Mouse (Mus musculus) spleen, postnatal 4 days (tissue): ENCODE results near the gene Prickle2.

ENCODE experiments used
- DNase-seq, 2 experiments: peaks; one replicate each; pipeline ENCODE4 v3.0.0; 2022; ENCODE audit warnings: low spot score in 2 of 2

Gene Prickle2

DNA sequence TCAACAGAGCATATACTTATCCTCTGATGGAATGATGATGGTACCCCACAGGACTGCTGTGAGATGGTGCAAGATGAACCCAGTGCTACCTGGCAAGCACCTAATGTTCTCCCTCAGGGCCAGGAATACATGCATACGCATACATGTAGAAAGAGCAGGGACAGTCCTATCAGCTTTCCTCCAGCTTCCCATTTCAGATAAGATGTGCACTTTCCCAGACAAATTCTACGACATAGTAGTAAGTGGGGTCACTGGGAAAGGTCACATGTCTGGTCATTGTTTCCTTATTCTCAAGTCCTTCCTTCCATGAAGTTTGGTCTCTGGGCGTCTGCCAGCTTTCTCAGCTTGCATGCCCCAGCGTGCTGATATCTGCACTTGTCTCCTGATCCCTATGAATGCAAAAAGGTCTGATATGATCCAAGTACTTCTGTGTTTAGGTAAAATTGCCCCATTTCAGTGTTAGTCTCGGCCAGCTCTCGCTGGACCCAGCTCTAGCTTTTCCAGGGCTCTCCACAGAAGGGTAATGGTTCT, 187.5 kb downstream of the Prickle2 start:
- DNase-seq: no peak

DNA sequence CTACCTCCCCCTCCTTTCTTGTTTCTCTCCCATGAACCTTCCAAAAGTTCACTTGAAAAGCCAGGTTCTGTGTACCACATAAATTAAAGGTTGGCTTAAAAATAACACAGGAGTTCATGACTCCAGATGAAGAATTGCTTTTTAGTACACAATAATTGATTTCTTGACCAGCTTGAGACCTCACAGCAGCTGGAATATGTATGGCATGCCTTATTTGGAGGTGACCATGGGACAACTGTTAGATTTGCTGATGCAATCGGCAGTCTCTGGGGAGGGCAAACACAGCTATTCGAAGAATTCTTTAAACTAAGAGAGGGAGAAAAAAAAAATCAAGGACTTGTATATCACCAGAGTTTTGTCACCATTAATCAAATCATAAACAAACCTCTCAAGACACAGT, 189.0 kb downstream of the Prickle2 start:
- DNase-seq: no peak

DNA sequence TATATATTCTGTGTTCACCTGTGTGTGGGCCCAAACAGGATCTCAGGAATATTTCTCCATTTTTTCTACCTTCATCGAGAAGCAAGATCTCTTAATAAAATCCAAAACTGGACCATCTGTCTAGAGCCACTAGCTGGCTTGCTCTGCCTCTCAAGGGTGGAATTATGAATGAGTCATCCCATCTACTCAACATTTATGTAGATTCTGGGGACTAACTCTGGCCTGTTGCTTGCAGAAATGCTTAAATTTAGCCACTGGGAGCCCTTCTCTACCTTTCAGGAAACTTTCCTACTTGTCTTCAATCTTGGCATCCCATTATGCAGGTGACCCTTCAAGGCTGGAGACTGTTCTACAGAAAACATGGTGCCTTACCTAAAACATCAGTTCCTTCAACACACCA, 194.0 kb downstream of the Prickle2 start:
- DNase-seq: no peak

DNA sequence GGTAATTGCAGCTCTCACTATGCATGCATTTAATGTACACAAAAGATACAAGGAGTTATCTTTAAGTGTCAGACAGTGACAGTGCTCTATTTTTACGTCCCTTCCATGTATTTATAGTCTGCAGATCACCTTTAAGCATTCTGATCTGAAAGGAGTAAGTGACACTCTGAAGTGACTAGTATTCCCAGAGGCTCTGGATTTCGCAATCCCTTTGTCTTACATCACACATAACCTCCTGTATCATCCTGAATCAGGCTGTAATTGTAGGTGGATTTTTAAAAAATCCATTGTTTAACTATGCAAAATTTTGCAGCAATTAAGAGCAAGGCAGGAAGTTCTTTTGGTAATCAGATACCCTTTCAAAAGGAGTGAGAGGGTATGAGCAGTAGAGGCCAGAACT, 196.2 kb downstream of the Prickle2 start:
- DNase-seq: no peak

DNA sequence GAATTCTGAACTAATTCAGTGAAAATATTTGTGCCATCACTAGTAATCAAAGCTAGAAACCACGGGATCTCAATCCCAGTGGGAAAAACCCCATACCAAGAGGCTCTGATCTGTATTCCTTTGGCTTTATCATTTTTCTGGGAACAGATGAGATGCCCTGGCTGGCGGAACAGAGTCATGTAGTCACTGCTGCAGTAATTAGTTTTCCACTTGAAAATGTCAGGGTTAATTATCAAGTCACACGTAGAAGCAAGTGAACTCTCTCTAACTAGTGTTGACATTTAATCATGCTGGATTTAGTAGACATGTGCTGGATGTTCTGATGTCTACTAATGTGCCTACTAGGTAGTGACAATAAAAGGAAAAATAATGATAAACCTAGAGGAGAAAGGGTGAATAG, 199.7 kb downstream of the Prickle2 start:
- no peak for DNase-seq

DNA sequence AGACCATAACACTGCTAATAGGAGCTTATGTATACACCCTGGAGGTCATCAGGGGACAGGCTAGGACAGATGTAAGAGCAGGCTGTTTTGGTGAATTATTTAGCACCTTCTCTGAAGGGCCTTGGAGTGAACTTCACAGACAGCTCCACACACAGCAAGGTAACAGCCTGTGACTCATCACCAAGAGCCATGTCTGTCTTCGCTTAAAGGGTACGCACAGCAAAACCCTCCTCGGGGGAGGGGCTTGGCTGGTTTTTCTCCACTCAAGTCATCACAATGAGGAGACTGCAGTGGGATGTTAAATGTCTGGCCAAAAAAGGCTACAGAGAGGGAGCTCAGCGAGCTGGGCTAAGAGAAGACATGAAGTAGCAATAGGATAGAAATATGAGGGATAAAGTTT, 206.5 kb downstream of the Prickle2 start:
- DNase-seq: no peak

DNA sequence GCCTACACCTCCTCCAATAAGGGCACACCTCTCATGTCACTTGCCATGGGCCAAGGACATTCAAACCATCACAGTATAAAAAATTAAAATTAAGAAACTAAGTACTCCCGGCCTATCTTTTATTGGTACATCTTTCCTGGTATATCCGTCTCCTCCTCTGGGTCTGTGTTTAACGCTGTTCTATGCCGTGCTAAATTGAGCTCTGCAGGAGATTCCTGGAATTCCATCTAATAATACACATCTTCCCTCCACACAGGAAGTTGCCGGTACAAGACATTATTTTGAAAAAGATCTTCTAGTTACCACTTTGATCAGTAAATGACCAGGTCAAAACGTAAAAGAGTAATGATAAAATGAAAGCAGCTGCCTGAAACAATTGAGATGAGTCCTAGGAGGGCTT, 207.4 kb downstream of the Prickle2 start:
- DNase-seq: no peak

DNA sequence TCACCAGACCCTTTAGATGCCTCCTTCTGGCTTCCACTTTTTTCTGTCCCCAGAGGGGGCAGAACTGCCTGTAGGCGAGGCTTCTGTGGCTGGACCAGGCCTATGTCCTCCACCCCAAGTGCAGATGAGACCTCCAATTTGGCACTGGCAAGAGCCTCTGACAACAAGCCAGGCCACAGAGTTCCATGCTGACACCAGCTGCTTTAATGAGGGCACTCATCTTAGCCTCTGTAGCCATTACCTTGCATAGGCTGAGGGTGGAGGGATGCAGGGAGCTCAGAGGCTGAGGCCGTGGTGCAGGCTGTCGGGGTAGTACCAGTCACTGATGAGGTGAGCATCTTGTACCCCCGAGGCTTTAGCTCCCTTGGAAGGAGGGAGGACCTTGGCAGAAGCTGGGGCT, 208.7 kb downstream of the Prickle2 start:
- no peak for DNase-seq

DNA sequence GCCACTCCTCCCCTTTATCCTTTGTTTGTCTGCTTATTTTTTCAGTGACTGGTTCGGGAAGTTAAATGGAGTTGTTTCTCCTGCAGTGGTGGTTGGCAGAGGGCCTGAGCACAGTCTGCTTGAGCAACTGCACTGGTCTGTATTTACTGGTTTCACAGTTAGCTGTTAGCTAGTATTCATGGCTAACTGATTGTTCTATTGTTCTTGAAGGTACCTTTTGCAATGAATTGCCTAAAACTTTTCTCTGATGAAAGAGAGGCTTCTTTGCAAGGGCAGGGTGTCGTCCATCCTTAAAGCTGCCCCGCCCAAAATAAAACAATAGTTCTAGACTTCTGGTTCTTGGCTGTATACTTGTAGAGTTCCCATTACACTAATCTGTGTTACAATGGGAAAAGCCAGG, 210.5 kb downstream of the Prickle2 start:
- DNase-seq: no peak

DNA sequence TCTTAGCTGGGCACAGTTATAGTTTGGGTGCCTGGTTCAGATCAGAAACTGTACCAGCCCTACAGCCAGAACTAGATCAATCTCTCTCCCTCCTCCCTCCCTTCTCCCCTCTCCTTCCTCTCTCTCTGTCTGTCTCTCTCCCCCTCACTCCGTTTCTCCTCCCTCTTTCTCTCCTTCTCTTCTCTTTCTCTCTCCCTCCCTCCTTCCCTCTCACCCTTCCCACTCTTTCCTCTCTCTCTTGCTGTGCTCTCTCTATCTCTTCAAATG, 224.3 kb downstream of the Prickle2 start:
- no peak for DNase-seq

DNA sequence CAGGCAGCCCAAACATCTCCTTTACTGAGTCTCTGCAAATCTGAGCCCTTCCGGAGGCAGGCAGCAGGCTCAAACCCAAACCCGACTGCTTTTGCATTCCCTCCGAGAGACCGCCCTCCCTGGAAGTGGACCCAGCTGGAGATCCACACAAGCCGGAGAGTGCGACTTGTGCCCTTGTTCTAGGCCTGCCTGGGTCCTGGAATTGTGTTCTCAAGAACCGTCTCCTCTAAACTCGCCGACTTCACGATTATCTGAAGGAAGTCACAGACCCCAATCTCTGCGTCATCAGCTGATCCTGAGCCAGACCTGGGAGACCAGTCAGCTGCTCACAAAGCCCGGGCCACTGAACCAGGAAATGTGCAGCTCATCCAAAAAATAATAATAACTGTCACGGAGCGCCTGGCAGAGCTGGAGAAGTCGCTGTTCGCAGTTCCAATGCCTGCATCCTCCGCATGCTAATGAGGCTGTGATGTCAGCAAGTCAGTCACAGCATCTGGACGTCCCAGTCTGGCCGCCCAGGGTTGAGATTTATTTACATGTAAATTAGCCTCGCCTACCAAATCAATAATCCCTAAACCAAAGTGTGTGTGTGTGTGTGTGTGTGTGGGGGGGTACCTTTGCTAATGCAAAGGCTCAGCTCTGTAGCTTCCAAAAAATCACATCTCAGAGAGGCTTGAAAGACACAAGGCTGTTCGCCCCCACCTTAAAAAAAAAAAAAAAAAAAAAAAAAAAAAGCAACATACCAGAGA, 224.8 kb downstream of the Prickle2 start:
- DNase-seq: no peak

DNA sequence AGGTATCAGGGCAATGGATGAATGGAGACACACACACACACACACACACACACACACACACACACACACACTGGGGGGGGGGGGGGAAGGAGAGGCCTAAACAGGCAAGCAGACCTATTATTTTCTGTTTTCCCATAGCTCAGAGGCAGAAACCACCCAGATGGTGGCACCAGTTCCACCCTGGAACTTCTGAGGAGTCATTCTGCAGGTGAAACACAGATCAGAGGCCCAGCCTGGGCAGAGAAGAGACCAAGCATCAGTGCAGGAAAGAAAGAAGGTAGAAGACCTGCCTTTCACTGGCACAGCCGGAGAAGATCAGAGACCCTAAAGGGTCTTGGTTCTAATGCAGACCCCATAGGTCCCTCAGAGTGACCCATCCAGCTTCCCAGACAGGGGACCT, 227.3 kb downstream of the Prickle2 start:
- DNase-seq: no peak

DNA sequence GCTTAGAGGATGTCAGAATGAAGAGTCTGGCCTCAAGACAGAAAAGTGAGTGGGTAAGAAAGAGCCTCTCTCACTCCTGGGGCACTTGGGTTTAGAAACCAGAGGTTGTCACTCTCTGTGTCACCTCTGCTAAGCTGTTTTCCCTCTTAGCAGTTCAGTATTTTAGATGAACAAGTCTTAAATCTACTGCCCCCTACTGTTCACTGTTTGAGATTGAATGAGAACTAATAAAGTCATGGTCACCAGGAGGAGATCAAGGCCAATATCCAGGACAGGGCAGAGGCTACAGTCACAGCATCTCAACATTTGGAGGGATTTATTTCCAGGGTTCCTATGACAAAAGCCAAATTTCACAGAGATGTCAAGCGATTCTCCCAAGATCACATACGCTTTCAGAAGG, 228.3 kb downstream of the Prickle2 start:
- DNase-seq: no peak

DNA sequence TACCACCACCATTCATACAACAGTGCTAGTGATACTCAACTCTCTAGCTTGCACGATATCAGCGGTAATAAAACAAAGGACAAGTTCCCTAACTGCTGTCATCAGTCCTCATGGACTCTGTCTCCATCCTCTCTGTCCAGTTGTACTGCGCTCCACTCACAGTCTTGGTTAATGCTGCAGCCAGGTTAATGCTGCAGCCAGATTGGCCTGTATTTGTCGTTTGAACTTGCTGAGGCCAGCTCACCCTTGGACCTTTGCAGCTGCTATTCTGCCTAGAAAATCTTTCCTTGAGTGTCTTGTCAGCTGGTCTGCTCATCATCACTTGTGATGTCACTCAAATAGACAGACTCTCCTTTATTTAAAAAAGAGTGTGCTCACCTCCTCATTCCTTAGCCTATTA, 236.5 kb downstream of the Prickle2 start:
- DNase-seq: no peak

DNA sequence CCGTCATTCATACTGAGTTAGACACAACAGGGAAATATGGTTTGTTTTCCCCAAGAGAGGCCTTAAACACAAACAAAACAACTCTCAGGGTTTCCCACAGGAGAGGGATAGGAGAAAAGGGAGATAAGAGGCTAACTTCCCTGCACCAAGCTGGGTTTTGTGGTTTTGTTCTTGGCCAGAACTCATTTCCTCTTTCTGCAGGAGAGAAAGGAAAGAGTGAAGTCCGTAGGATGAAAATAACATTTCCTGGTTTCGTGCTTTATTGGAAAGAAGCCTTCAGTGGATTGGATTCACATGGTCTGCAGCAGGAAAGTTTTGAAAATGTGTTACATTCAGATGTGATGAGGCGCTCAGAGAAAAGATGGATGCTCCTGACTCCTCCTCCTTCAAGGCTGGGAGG, 237.1 kb downstream of the Prickle2 start:
- no peak for DNase-seq

DNA sequence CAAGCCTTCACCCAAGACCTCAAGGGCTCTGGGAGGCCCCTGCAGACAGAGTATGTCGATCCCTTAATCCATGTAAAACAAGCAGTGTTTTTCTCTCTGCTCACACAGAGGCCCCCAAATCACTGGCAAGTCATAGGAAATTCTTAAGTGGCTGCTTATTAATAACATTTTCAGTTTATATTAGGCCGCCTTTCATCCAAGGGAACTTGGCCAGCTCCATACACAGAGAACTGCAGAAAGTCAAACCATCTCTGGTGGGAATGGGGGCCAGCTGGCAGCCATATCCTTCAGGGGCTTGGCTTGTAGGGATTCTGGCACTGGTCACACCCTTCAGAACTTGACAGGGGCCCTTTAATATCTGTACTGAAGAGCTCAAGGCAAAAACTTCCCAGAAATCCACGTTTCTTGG, 237.6 kb downstream of the Prickle2 start:
- DNase-seq: no peak

DNA sequence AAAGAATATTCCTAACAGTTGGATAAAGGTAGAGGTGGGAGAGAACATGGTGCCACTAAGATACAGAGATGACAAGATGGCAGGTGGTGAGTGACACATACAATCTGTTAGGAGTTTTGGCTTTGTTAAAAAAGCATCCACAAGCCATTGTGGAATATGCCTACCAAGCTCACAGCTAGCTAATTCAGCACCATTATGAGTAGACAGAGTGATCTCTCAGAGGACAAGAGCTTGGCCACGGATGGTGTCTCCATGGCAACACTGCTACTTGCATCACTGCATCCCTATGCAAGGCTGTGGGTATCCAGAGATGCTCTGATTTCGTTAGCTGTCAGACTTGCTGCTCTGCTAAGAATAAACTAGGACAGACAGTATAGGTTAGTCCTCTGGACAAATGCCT, 238.6 kb downstream of the Prickle2 start:
- DNase-seq: no peak

DNA sequence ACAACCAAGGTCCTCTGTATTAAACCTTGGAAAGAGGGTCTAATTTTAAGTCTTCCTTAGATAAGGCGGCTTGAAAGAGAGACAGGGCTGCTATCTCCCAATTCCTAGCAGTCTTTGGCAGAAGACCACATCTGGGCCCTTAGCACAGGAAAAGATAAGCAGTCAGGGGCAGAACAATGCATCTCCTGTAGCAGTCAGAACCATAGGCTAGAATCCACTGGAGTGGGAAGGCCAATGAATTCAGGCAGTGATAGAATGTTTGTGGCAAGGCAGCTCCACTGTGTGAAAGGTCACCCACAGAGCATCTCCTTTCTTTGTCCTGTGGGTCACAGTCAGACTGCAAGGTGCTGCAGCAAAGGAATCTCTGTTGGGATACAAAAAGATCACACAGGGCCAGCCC, 240.3 kb downstream of the Prickle2 start:
- no peak for DNase-seq

DNA sequence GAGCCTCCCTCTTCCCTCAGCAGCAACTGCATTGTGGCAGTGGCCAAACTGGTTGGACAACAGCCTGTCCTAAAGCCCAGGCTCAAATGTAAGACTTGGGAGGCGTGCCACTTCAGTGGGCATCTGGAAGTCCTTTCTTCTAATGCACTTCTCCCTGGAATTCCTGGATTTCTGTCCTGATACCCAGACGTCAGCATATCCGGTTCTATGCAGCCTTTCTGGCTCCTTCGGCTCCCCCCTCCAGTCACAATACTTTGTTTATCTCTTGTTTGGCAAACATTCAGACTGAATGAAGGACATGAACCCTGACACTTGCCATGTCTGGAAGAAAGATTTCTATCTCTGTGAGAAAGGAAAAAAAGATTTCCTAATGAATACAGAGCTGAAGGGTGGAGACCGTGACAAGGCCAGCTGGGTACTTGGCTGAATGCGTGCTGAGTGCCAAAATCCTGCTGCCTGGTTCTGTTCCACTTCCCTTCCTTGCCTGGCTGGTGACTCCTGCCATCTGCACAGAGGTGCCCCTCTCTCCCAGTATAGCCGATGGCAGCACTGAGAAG, 241.1 kb downstream of the Prickle2 start:
- no peak for DNase-seq

DNA sequence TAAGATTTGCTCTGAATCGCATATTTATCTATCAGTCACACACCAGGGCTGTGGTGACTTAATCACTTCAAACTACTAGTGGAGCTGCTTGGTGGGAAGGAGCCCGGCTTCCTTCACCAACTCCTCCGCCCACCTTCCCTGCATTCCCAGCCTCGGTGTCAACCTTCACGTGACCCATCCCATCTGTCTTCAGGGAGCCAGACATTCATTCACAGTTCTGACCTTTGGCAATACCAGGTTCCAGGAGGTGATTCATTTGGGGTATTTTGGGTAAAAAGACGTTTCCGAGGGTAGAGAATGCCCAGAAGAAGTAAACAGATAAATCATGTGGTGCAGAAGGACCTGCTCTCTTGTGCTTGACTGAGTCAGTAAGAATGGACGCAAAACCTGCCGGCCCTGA, 242.2 kb downstream of the Prickle2 start:
- no peak for DNase-seq

DNA sequence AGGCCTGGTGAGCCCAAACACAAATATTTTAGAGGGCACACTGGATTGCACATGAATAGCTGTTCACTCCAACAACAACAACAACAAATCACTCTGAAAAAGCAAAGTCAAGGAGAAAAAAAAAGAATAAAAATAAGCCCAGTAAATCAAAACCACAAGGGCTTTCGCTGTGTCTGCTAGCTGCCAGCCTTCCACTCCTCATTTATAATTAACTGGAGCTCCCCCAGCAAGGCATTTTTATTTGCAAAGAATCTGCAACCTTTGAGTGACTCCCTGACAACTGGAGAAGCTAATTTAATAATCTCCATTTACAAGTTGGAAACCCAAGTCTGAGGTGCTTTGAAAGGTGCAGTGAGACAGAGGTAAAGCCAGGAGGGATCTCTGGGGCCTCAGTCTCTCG, 245.2 kb downstream of the Prickle2 start:
- DNase-seq: no peak

DNA sequence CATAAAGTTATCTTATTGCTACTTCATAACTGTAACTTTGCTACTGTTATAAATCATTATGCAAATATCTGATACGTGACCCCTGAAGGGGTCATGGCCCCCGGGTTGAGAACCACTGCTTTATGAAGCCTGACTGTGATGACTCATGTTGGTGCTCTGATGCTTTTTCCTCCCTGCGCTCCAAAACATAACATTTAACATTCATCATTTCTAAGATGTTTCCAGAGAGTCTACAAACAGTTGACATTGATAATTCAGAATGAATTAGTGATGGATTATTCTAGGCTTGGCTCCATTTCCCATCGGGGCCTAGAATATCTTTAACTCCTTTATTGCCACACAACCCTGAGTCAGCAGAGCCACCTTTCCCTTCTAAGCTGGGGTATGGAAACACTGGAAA, 247.9 kb downstream of the Prickle2 start:
- DNase-seq: no peak

DNA sequence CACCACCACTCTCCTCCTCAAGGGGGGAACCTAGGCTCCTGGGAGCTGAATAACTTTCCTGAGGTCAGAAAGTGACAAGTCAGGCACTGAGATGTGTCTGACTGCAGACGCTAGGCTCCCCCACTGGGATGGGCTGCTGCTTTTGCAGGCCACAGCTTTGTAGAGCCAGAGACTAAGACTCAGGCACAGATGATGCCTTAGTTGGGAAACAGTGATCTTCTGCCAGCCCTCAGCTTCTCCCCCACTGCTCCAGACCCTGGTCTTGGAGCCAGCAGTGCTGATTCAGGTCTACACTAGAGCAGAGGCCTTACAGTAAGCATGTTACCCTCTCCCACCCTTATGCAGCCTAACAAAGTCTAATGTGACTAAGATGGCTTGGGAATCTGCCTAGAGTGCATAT, 254.5 kb downstream of the Prickle2 start:
- DNase-seq: no peak

DNA sequence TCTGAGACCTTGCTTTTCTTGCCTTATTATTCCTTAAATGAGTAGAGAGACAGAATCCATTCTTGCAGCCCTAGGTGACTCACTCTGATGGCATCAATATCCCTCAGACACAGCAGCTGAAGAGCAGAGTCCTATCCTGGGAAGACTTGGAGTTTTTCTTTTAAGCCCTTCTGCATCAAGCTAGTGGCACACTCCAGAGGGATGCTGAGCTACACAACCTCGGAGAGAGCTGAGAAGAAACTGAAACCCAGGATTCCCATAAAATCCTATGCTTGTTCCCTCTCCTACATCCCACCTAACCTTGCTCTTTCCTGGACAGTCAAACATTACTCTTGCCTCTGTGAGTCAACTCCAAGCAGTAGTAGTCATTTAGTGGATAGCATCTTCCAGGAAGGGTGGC, 256.0 kb downstream of the Prickle2 start:
- DNase-seq: no peak
